Mouse (Mus musculus): ENCODE measurements at regions not wholly inside any gene's neighbourhood (a gene's known extent, or its start where the extent isn't known, plus 50 kb on each side); places are given as distances from the start of the nearest gene placed in this dataset.
"Not testable (repeated sequence)": the region's sequence is repeated elsewhere in the genome, so short reads cannot be mapped to it uniquely, and the experiment has no call there.

DNA sequence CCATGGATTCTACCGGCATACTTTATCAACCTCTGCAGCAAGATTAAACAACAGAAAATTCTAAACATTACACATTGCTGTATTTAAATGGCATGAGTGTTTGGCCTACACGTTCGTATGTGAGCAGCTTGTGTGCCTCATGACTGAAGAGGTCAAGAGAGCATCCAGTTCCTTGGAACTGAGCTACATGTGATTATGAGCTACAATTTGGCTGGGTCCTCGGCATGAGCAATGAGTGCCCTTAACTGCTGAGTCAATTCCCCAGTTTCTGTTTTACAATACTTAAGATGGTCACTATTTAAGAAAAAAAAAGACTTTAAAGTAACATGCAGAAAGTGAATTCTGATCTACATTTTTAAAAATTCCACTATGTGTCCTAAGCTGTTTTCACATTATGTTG is 338.4 kb upstream of the Gpc6 start:
- DNase-seq (ENCODE audit: low read depth, low spot score) = no peak

GRCm38 (mm10) chr14:116589529-116589928 is 335.6 kb upstream of the Gpc6 start:
- DNase-seq (ENCODE audit: low read depth, low spot score) = no peak

GRCm38 (mm10) chr14:116590111-116590510 is 335.0 kb upstream of the Gpc6 start:
- peak; percentile 6 for DNase-seq (ENCODE audit: low read depth, low spot score)

DNA sequence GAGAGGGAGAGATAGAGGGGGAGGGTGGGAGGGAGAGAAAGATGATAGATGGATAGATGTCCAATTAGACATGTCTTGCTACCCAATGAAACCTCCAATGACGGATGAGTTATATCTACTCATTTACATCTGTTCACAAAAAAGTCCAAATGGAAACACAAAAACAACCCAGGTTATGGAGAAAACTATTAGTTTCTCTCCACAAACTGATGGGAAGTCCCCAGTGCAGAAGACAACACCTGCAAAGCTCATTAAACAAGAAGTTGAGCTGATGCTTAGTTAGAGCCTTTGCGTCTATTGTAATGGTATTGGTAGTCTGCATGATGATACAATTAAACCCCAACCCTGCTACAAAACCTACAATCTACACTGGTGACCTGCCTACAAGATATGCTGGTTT is 317.0 kb upstream of the Gpc6 start:
- no peak for DNase-seq (ENCODE audit: low read depth, low spot score)

GRCm38 (mm10) chr14:116611210-116611609 is 313.9 kb upstream of the Gpc6 start:
- DNase-seq (ENCODE audit: low read depth, low spot score) = no peak

- no peak for DNase-seq (ENCODE audit: low read depth, low spot score)
These were observed 292.9 kb upstream of the Gpc6 start for GRCm38 (mm10) chr14:116632181-116632580.

DNA sequence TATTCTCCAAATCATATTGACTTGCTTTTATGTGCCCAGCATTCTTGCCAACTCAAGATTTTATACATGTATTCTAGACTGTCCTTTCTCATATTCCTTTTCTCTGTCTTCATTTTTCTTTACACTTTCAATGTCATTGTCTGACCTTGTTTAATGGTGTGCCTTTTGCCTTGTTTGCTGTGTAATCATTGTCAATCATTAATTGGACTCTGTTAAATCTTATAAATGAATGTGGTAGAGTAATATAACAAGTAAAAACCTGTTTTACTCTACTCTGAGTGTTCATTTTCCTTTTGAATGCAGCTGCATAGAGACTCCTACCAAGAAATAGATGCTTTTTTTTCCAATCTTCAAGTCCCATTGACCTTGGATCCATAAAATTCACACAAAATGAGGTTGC is 283.0 kb upstream of the Gpc6 start:
- DNase-seq (ENCODE audit: low read depth, low spot score) = no peak

GRCm38 (mm10) chr14:116651897-116652296 is 273.2 kb upstream of the Gpc6 start:
- DNase-seq (ENCODE audit: low read depth, low spot score) = no peak

- no peak for DNase-seq (ENCODE audit: low read depth, low spot score)
These were observed 241.2 kb upstream of the Gpc6 start for GRCm38 (mm10) chr14:116683909-116684308.

GRCm38 (mm10) chr14:116697675-116698074 is 227.4 kb upstream of the Gpc6 start:
- DNase-seq (ENCODE audit: low read depth, low spot score) = no peak

DNA sequence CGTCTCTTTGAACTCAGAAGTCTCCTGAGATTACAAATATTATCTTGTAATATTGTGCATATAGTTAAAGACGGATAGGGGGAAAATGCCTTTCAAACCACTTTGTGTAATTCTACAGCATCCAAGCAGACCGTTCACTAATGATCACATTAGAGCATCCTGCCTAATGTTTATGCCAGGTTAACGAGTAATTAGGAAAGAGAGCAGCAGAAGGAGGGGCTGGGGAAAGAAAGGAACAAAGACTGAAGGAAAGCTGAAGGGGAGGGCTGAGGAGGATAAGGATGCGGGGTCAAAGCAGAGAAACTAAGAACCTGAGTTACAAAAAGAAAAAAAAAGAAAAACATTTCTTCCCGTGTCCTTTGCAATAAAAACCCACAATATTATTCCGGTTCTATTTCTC is 226.7 kb upstream of the Gpc6 start:
- DNase-seq (ENCODE audit: low read depth, low spot score) = no peak

GRCm38 (mm10) chr14:116734596-116734995 is 190.5 kb upstream of the Gpc6 start:
- DNase-seq (ENCODE audit: low read depth, low spot score) = not testable (repeated sequence)

DNA sequence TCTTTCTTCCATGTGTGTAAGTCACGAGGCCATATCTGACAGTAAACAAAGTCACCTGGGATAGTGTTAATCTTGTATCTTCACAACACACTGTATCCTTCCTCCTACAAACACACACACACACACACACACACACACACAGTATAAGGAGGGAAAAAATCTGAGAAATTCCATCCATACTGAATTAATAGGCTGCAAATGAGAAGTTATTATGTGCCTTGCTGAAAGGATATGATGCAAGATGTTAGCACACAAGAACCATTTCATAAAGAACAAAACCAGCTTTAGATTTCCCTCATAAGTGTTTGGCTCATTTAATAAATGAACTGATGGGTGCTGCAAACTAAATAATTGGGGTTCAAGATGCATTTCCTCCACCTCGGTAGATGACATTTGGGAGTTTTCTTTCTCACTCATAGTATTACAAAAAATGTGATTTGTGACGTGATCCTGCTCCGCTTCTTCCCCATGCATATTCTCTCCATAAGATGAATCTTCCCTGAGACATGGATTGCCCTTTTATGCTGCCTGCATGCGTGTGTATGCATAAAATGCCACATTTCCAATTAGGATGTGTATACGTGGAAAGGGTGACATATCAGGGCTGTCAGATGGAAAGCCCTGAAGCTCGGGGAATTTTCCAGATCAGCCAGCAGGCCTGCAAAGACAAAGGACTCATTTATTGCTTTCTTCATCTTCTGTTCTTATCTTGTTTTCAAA is 170.5 kb upstream of the Gpc6 start:
- DNase-seq (ENCODE audit: low read depth, low spot score) = no peak

DNA sequence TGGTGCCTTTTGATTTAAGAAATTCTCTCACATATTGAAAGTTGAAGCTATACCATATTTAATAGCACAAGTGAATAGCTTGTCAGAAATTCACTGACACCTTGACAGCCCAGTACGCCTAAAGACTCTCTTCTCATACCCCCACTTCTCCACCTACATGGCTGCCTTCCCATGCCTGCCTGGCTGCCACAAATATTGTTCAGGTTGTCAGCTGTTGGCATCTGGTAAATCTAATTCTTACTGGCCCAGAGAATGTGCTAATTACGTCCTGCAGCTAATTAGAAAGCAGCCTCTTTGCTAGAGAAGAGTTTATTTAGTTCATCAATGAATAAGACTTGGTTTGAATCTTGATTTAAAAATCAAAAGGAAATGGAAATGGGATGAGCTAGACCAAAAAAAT is 163.7 kb upstream of the Gpc6 start:
- DNase-seq (ENCODE audit: low read depth, low spot score) = no peak

DNA sequence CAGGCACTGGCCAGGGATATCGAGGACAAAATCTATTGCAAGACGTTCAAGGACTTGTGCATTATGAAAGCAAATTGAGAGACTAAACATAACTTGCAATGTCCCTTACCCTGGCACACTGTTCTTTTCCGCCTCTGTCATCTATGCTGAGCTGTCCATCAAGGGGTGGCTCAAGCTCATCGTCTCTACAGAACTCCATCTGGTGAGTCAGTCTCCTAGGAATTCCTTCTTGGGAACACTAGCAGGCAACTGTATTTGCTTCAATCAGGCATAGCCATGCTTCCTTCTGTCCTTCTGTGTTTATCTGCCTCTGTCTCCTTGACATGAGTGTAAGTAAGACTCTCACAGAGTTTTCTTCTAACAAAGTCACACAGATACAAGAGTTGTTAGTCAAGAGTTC is 154.0 kb upstream of the Gpc6 start:
- peak; percentile 3 for DNase-seq (ENCODE audit: low read depth, low spot score)

GRCm38 (mm10) chr14:116771671-116772070 is 153.4 kb upstream of the Gpc6 start:
- DNase-seq (ENCODE audit: low read depth, low spot score) = no peak

- DNase-seq (ENCODE audit: low read depth, low spot score) = no peak
These were observed 145.5 kb upstream of the Gpc6 start for GRCm38 (mm10) chr14:116779661-116780060.

DNA sequence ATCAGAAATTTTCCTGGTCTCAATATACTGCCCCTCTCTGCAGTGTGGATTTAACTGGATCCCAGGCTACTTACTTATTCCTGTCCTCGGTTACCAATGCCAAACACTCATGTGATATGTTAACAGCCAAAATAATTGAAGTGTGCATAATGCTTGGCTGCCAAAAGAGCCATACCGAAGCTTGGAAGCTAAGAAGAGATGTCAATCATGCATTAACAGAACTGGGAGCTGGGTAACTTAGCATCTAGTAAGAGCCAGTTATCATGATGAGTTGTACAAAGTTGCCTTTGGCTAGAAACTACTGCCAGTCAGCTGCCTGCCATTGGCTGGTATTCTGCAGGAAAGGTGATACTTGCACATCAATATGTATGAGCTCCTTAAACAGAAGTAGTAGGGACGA is 141.3 kb upstream of the Gpc6 start:
- DNase-seq (ENCODE audit: low read depth, low spot score) = no peak

DNA sequence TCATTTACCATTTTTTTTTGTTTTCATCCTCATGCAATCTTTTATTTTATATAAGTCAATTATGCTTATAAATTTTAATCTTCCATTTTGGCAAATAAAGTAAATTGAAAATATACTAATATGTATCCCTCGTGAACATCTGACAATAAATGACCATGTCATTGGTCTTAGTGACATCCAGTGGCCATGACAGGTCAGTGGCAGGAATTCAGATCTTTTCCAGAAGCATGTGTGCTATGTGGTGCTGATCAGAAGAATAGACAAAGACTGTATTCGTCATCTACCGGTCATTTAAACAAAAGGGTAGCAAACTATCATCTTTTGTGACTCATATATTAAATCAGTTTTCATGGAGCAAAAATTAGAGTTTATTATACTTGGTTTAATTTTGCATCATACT is 118.6 kb upstream of the Gpc6 start:
- no peak for DNase-seq (ENCODE audit: low read depth, low spot score)

DNA sequence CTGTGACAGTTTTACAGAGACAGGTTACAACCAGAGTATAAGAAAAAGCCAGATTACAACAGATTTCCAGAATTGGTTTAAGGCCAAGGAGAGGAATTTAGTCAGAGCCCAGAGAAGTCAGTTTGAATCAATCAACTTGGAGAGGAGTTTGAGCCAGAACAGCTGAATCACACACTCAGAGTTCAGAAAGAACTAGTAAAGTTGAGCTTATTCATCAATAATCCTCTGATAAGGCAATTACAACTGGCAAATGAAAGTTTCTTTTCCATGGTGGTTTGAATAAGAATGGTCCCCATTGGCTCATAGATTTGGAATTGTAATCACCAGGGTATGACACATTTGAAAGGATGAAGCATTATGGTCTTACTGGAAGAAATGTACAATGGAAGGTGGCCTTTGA is 116.5 kb upstream of the Gpc6 start:
- DNase-seq (ENCODE audit: low read depth, low spot score) = no peak

GRCm38 (mm10) chr14:116810661-116811345 is 114.3 kb upstream of the Gpc6 start:
- no peak for DNase-seq (ENCODE audit: low read depth, low spot score)

GRCm38 (mm10) chr14:116837235-116837634 is 87.9 kb upstream of the Gpc6 start:
- no peak for DNase-seq (ENCODE audit: low read depth, low spot score)

- DNase-seq (ENCODE audit: low read depth, low spot score) = no peak
These were observed 55.7 kb upstream of the Gpc6 start for GRCm38 (mm10) chr14:116869437-116869836.

Data from 3T3-L1 (cell line).